Mouse (Mus musculus) heart, postnatal 25 days (tissue): Measurements from ENCODE around the gene Nol6. TPM values are rescaled to one million over a fixed set of nuclear protein-coding genes. Genes with fewer than 3 reads are reported as not detected.

ENCODE experiments used
- DNase-seq: peaks from one replicate; pipeline ENCODE4 v3.0.0; 2022; ENCODE audit warnings: low spot score
- intact Hi-C: fragments of 180-260 bp; cut with DNase I; formaldehyde crosslinking; loops from one replicate; pipeline ENCODE4 v1.15.1; 2025
- total RNA-seq, 2 experiments: library from RNA; stranded (reverse); gene quantifications; 2 replicates each; pipeline ENCODE4 v1.2.3; 2021

The Nol6 gene
- total RNA-seq, 2 experiments from 2014 or later: 14.5 to 15.3 TPM

- DNase-seq: no peak
- intact Hi-C loops: loop anchor here (1.0 to 5.0 kb wide), 2 partner anchors 36 to 97 kb away; no protein-coding TSS in a partner anchor
Measured at GRCm38 (mm10) chr4:41129836-41130235, 5.6 kb upstream of the Nol6 start.

- intact Hi-C loops: loop anchor here (1.0 kb wide), 1 partner anchor 37 kb away; no protein-coding TSS in a partner anchor
- DNase-seq: no peak
Measured at GRCm38 (mm10) chr4:41129406-41129805, 5.2 kb upstream of the Nol6 start.

- DNase-seq: no peak
- intact Hi-C loops: loop anchor here (1.0 kb wide), 1 partner anchor 68 kb away; no protein-coding TSS in a partner anchor
Measured at GRCm38 (mm10) chr4:41118706-41119292, 5.5 kb downstream of the Nol6 start.

- intact Hi-C loops: no loop called here
- DNase-seq: no peak
Measured at GRCm38 (mm10) chr4:41116817-41117216, 7.4 kb downstream of the Nol6 start.

GRCm38 (mm10) chr4:41115793-41116192 lies 8.5 kb downstream of the Nol6 start:
- no peak for DNase-seq
- intact Hi-C loops: no loop called here

- intact Hi-C loops: no loop called here
- DNase-seq: no peak
Measured at GRCm38 (mm10) chr4:41115074-41115473, 9.2 kb downstream of the Nol6 start.

GRCm38 (mm10) chr4:41114358-41115070 lies 9.7 kb downstream of the Nol6 start:
- intact Hi-C loops: no loop called here
- no peak for DNase-seq

- DNase-seq: no peak
- intact Hi-C loops: no loop called here
Measured at GRCm38 (mm10) chr4:41108717-41109425, 15.4 kb downstream of the Nol6 start.

- intact Hi-C loops: no loop called here
Measured at GRCm38 (mm10) chr4:41107440-41107839, 16.8 kb downstream of the Nol6 start.

GRCm38 (mm10) chr4:41102901-41103300 lies 21.4 kb downstream of the Nol6 start:
- intact Hi-C loops: no loop called here

More at GRCm38 (mm10) chr4:41107440-41107839, 16.8 kb downstream of the Nol6 start:
- no peak for DNase-seq

GRCm38 (mm10) chr4:41100986-41101385 lies 23.3 kb downstream of the Nol6 start:
- intact Hi-C loops: no loop called here
- DNase-seq: no peak

More at GRCm38 (mm10) chr4:41102901-41103300, 21.4 kb downstream of the Nol6 start:
- DNase-seq: no peak

- intact Hi-C loops: no loop called here
- DNase-seq: no peak
Measured at GRCm38 (mm10) chr4:41098577-41098951, 25.7 kb downstream of the Nol6 start.

- intact Hi-C loops: no loop called here
- no peak for DNase-seq
Measured at GRCm38 (mm10) chr4:41097871-41098576, 26.2 kb downstream of the Nol6 start, which contains the start of gene Aqp3. TSS of gene Aqp3 (minus strand) at chr4:41098183.

GRCm38 (mm10) chr4:41097381-41097780 lies 26.9 kb downstream of the Nol6 start:
- no peak for DNase-seq
- intact Hi-C loops: no loop called here

GRCm38 (mm10) chr4:41096794-41097193 lies 27.5 kb downstream of the Nol6 start:
- intact Hi-C loops: no loop called here

GRCm38 (mm10) chr4:41096169-41096568 lies 28.1 kb downstream of the Nol6 start:
- DNase-seq: no peak
- intact Hi-C loops: no loop called here

More at GRCm38 (mm10) chr4:41096794-41097193, 27.5 kb downstream of the Nol6 start:
- no peak for DNase-seq

- DNase-seq: no peak
- intact Hi-C loops: no loop called here
Measured at GRCm38 (mm10) chr4:41094361-41094760, 29.9 kb downstream of the Nol6 start.

GRCm38 (mm10) chr4:41092958-41093357 lies 31.3 kb downstream of the Nol6 start:
- intact Hi-C loops: no loop called here
- no peak for DNase-seq

- intact Hi-C loops: no loop called here
- DNase-seq: no peak
Measured at GRCm38 (mm10) chr4:41091391-41091790, 32.9 kb downstream of the Nol6 start.

- intact Hi-C loops: no loop called here
Measured at GRCm38 (mm10) chr4:41089705-41090104, 34.5 kb downstream of the Nol6 start.

More at GRCm38 (mm10) chr4:41089705-41090104, 34.5 kb downstream of the Nol6 start:
- no peak for DNase-seq
